Mouse (Mus musculus) embryo, embryonic 10 days (tissue): ENCODE results near the gene Rundc1.
"Not testable (repeated sequence)": the region's sequence is repeated elsewhere in the genome, so short reads cannot be mapped to it uniquely, and the experiment has no call there.

ENCODE experiments used
- DNase-seq: peaks from one replicate; pipeline ENCODE4 v3.0.0-alpha.2; 2015; ENCODE audit warnings: low spot score

Rundc1 gene

GRCm38 (mm10) chr11:101446319-101446718 is 21.4 kb downstream of the Rundc1 start:
- DNase-seq: peak; percentile 28

- DNase-seq: not testable (repeated sequence)
Observed at GRCm38 (mm10) chr11:101446860-101447259, 22.0 kb downstream of the Rundc1 start.

GRCm38 (mm10) chr11:101447786-101448185 is 22.9 kb downstream of the Rundc1 start:
- no peak for DNase-seq

GRCm38 (mm10) chr11:101448274-101448746 is 23.4 kb downstream of the Rundc1 start, which contains the start of gene Ifi35:
Ifi35 (plus strand) TSS chr11:101448407.
- DNase-seq: peak; percentile 57

GRCm38 (mm10) chr11:101448899-101449298 is 24.0 kb downstream of the Rundc1 start:
- no peak for DNase-seq

GRCm38 (mm10) chr11:101449596-101449995 is 24.7 kb downstream of the Rundc1 start:
- DNase-seq: not testable (repeated sequence)

- no peak for DNase-seq
Observed at GRCm38 (mm10) chr11:101450394-101450793, 25.5 kb downstream of the Rundc1 start.

- DNase-seq: no peak
Observed at GRCm38 (mm10) chr11:101451536-101451935, 26.7 kb downstream of the Rundc1 start.

- DNase-seq: no peak
Observed at GRCm38 (mm10) chr11:101452093-101452774, 27.3 kb downstream of the Rundc1 start.

GRCm38 (mm10) chr11:101454702-101455101 is 29.8 kb downstream of the Rundc1 start:
- DNase-seq: no peak

GRCm38 (mm10) chr11:101455627-101456026 is 30.7 kb downstream of the Rundc1 start:
- DNase-seq: no peak

- DNase-seq: no peak
Observed at GRCm38 (mm10) chr11:101457631-101458030, 32.7 kb downstream of the Rundc1 start.

- DNase-seq: no peak
Observed at GRCm38 (mm10) chr11:101458217-101458616, 33.3 kb downstream of the Rundc1 start.

- DNase-seq: no peak
Observed at GRCm38 (mm10) chr11:101459716-101460115, 34.8 kb downstream of the Rundc1 start.

GRCm38 (mm10) chr11:101460321-101460720 is 35.4 kb downstream of the Rundc1 start:
- DNase-seq: no peak

GRCm38 (mm10) chr11:101462141-101462540 is 37.3 kb downstream of the Rundc1 start:
- no peak for DNase-seq

- peak; percentile 84 for DNase-seq
Observed at GRCm38 (mm10) chr11:101462583-101463440, 37.9 kb downstream of the Rundc1 start.

- no peak for DNase-seq
Observed at GRCm38 (mm10) chr11:101464211-101465100, 39.6 kb downstream of the Rundc1 start, which contains the start of gene Rnd2. Rnd2 (plus strand) TSS chr11:101464999.

GRCm38 (mm10) chr11:101465101-101465868 is 40.4 kb downstream of the Rundc1 start:
- DNase-seq: peak; percentile 66

GRCm38 (mm10) chr11:101465869-101466551 is 41.1 kb downstream of the Rundc1 start, which contains the start of gene Vat1:
Vat1 (minus strand) TSS chr11:101466230.
- DNase-seq: peak; percentile 63
